Mouse (Mus musculus) stomach, embryonic 15.5 days (tissue): ENCODE measurements around the gene Osbpl10. TPM values are rescaled to one million over a fixed set of nuclear protein-coding genes. Genes with fewer than 3 reads are reported as not detected.
"Not testable (repeated sequence)": the region's sequence is repeated elsewhere in the genome, so short reads cannot be mapped to it uniquely, and the experiment has no call there.

Source experiments
- ATAC-seq: fragments of 200-750 bp; cut with Nextera tagmentation; 2 replicates; pipeline ENCODE4 v1.8.0; 2017; ENCODE audit warnings: low read depth, moderate number of reproducible peaks, moderate TSS enrichment; ENCODE audit not compliant: insufficient read depth, low FRiP score
- H3K27ac ChIP-seq: fragments of 300-500 bp; sonication (generic); 2 replicates; pipeline ENCODE4 v1.5.1; 2015; ENCODE audit warnings: mild to moderate bottlenecking, inconsistent platforms
- H3K27me3 ChIP-seq: fragments of 300-500 bp; sonication (generic); replicated peaks from 2 replicates; pipeline ENCODE4 v1.6.1; 2015; ENCODE audit warnings: inconsistent platforms
- H3K36me3 ChIP-seq: fragments of 300-500 bp; sonication (generic); 2 replicates; pipeline ENCODE4 v1.6.1; 2015; ENCODE audit warnings: inconsistent platforms
- H3K4me1 ChIP-seq: fragments of 300-500 bp; sonication (generic); 2 replicates; pipeline ENCODE4 v1.6.1; 2015; ENCODE audit warnings: inconsistent platforms
- H3K4me2 ChIP-seq: fragments of 300-500 bp; sonication (generic); 2 replicates; pipeline ENCODE4 v1.6.1; 2015; ENCODE audit warnings: mild to moderate bottlenecking, inconsistent platforms
- H3K4me3 ChIP-seq: fragments of 300-500 bp; sonication (generic); replicated peaks from 2 replicates; pipeline ENCODE4 v1.5.1; 2015; ENCODE audit warnings: inconsistent platforms
- H3K9ac ChIP-seq: fragments of 300-500 bp; sonication (generic); 2 replicates; pipeline ENCODE4 v1.6.1; 2015; ENCODE audit warnings: inconsistent platforms
- H3K9me3 ChIP-seq: fragments of 300-500 bp; sonication (generic); 2 replicates; pipeline ENCODE4 v1.6.1; 2016; ENCODE audit warnings: inconsistent platforms
- WGBS: fragments of 180-500 bp; shearing (Covaris S2); methylation state at CpG from one replicate; pipeline ENCODE4 v1.1.7; 2015; 5-methylcytosine and 5-hydroxymethylcytosine counted together
- polyA plus RNA-seq: library from polyadenylated mRNA; unstranded; fragments of >200 nt; fragmentation: Nextera tagmentation; extraction: Ambion mirVana; gene quantifications from 2 replicates; pipeline ENCODE4 v1.2.1, GENCODE M21; 2015

The Osbpl10 gene
- polyA plus RNA-seq, 1 experiment from 2014 or later: 2.0 TPM

DNA sequence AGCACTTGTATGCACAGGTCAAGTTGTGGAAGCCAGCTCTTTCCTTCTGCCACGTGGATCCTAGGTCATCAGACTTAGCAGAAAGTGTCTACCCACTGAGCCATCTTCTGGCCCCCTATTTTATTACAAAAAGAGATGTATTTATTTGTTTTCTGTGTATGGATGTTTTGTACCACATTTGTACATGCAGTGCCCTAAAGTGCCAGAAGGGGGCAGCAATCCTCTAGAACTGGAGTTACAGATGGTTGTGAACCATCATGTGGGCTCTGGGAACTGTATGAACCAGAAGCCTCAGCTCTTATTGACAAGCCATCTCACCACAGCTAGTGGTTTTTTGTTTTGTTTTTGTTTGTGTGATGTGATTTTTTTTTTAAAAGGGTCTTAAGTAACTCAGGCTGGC is 25.5 kb upstream of the Osbpl10 start:
- no peaks in the 10 kb centered on the region for H3K27me3 ChIP-seq
- no peak for ATAC-seq
- H3K27ac ChIP-seq: no peak overlapping the region
- no peaks in the 10 kb centered on the region for H3K36me3 ChIP-seq
- 0 out of 2 replicates have a peak, but pooled peaks cover 5% of the 10 kb centered on the region for H3K4me1 ChIP-seq
- H3K9ac ChIP-seq: no peak overlapping the region
- 45% methylated on average over 1 of the region's 1 CpGs for WGBS
- no peak overlapping the region for H3K4me2 ChIP-seq
- H3K9me3 ChIP-seq: no peaks in the 10 kb centered on the region
- H3K4me3 ChIP-seq: no peak overlapping the region

DNA sequence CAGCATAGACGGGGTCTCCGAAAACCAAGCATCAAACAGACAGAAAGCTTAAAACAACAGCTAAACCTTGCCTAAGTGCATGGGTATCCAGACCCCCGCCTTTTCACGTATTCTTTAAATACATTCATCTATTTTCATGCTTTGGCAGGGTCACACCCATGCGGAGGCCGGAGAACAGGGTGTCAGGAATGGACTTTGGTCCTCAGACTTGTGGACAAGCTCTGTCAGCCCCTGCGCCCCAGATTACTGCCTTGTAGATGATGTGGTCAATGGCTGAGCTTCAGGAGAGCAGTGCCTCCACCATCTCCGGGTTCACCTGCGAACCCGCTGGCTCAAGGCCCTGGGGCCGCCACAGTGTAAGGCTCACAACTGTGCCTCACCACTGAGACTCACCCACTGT is 23.0 kb upstream of the Osbpl10 start:
- H3K9me3 ChIP-seq: no peaks in the 10 kb centered on the region
- H3K9ac ChIP-seq: no peak overlapping the region
- H3K27me3 ChIP-seq: no peaks in the 10 kb centered on the region
- no peaks in the 10 kb centered on the region for H3K36me3 ChIP-seq
- peak; percentile 54; the same call in 1 of the 2 replicates for ATAC-seq
- H3K27ac ChIP-seq: no peak overlapping the region
- no peak overlapping the region for H3K4me3 ChIP-seq
- 82% methylated on average over 11 of the region's 11 CpGs for WGBS
- H3K4me1 ChIP-seq: 0 out of 2 replicates have a peak, but pooled peaks cover 3% of the 10 kb centered on the region
- no peak overlapping the region for H3K4me2 ChIP-seq

GRCm38 (mm10) chr9:114956945-114957344 is 21.4 kb upstream of the Osbpl10 start:
- Histone ChIP-seq H3K27ac (no peak overlapping the region), H3K9ac (no peak overlapping the region), H3K9me3 (no peaks in the 10 kb centered on the region), H3K4me3 (no peak overlapping the region), H3K4me2 (no peak overlapping the region), H3K36me3 (no peaks in the 10 kb centered on the region), H3K4me1 (0 out of 2 replicates have a peak, but pooled peaks cover 4% of the 10 kb centered on the region), H3K27me3 (no peaks in the 10 kb centered on the region)
- no peak for ATAC-seq
- 42% methylated on average over 5 of the region's 5 CpGs for WGBS

DNA sequence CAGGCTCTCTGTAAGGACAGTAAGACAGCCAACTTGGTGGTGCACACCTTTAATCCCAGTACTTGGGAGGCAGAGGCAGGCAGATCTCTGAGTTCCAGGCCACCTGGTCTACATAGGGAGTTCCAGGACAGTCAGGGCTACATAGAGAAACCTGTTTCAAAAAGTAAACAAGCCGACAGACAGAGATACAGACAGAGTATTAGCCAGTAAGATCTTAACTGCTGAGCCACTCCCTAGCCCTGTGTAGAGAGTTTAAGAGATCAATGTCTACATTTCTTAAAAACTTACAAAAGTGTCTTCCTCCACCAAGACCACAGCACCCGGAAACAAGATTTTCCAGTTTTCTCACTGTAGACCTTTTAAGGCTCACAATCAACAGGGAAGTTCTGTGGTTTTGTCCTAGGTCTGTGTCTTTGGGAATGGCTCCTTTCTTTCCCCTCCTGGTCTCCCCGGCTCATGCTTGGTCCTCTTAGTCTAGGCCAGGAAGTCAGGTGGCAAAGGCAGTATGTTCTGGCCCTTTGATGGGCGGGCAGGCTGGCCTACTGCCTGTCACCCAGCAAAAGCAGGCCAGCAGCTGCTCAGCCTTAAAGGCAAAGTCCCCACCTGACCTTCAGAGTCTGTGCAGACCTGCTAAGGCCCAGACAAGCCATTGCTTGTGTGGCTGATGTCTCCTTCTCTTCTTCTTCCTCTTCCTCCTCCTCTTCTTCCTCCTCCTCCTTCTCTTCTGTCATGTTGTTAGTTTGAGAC is 18.2 kb upstream of the Osbpl10 start:
- Histone ChIP-seq H3K4me2 (no peak overlapping the region), H3K4me1 (0 out of 2 replicates have a peak, but pooled peaks cover 2% of the 10 kb centered on the region), H3K27me3 (no peaks in the 10 kb centered on the region), H3K4me3 (no peak overlapping the region), H3K27ac (peak overlapping the region; percentile 69; the same call in 1 of the 2 replicates), H3K9me3 (no peaks in the 10 kb centered on the region), H3K9ac (no peak overlapping the region), H3K36me3 (no peaks in the 10 kb centered on the region)
- ATAC-seq: no peak; the same call in 1 of the 2 replicates
- WGBS: 50% methylated on average over 4 of the region's 4 CpGs

DNA sequence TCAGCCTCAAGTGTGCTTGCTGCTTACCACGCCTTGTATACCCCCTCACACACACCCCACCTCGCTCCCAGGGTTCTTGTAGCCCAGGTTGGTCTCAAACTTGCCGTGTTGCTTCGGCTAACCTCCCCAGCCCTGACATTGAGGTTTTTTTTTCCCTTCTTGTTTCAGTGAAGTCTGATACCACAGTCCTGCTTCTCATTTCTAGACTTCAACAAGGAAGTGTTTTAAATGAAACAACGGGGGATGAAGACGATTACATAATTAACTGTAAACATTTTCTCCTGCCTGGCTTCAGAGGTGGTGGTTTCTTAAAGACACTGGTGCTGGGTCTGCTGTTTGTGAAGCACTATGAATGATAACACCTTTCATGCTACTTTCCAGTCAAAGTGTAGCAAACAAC is 17.5 kb upstream of the Osbpl10 start:
- no peak for ATAC-seq
- no peak overlapping the region for H3K9ac ChIP-seq
- 0 out of 2 replicates have a peak, but pooled peaks cover 2% of the 10 kb centered on the region for H3K4me1 ChIP-seq
- WGBS: 63% methylated on average over 6 of the region's 6 CpGs
- no peak overlapping the region for H3K4me3 ChIP-seq
- H3K36me3 ChIP-seq: no peaks in the 10 kb centered on the region
- no peaks in the 10 kb centered on the region for H3K27me3 ChIP-seq
- no peaks in the 10 kb centered on the region for H3K9me3 ChIP-seq
- H3K4me2 ChIP-seq: no peak overlapping the region
- no peak overlapping the region for H3K27ac ChIP-seq

DNA sequence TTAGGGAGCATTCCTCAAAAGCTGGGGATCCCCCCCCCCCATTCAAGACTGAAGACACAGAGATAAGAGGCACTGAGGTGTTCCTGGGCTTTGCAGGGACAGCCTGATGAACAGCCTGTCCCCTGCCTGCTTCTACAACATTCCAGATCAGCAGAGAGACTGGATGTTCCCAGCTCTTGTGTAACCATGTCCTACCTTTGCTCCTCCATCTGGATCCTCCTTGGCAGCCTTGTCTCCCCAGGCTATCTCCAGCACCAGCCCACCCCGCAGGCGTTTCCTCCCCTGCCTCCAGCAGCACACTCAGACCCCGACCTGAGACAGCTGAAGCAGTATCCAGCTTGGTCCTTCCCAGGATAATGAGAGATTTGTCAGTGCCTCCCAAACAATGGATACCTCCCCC is 14.3 kb upstream of the Osbpl10 start:
- Histone ChIP-seq H3K4me3 (no peak overlapping the region), H3K4me1 (0 out of 2 replicates have a peak, but pooled peaks cover 2% of the 10 kb centered on the region), H3K27me3 (no peaks in the 10 kb centered on the region), H3K27ac (no peak overlapping the region), H3K9me3 (no peaks in the 10 kb centered on the region), H3K9ac (no peak overlapping the region), H3K4me2 (no peak overlapping the region), H3K36me3 (no peaks in the 10 kb centered on the region)
- no peak for ATAC-seq
- 44% methylated on average over 3 of the region's 3 CpGs for WGBS

DNA sequence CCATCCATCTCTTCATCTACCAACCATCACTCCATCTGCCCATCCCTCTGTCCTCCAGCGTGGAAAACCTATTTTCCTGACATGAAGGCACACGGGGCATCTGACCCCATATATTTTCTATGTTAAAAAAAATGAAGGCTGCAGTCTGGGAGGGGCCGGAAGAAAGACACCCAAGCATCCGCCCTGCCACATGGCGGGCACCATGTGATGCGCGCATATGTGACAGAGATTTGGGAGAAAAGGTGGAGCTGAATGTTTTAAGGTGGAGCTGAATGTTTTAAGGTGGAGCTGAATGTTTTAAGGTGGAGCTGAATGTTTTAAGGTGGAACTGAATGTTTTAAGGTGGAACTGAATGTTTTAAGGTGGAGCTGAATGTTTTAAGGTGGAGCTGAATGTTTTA is 12.1 kb upstream of the Osbpl10 start:
- not testable (repeated sequence) for H3K4me2 ChIP-seq, H3K9ac ChIP-seq, H3K4me1 ChIP-seq, H3K36me3 ChIP-seq, H3K9me3 ChIP-seq, ATAC-seq, H3K27me3 ChIP-seq, H3K4me3 ChIP-seq, H3K27ac ChIP-seq
- WGBS: 85% methylated on average over 7 of the region's 7 CpGs

DNA sequence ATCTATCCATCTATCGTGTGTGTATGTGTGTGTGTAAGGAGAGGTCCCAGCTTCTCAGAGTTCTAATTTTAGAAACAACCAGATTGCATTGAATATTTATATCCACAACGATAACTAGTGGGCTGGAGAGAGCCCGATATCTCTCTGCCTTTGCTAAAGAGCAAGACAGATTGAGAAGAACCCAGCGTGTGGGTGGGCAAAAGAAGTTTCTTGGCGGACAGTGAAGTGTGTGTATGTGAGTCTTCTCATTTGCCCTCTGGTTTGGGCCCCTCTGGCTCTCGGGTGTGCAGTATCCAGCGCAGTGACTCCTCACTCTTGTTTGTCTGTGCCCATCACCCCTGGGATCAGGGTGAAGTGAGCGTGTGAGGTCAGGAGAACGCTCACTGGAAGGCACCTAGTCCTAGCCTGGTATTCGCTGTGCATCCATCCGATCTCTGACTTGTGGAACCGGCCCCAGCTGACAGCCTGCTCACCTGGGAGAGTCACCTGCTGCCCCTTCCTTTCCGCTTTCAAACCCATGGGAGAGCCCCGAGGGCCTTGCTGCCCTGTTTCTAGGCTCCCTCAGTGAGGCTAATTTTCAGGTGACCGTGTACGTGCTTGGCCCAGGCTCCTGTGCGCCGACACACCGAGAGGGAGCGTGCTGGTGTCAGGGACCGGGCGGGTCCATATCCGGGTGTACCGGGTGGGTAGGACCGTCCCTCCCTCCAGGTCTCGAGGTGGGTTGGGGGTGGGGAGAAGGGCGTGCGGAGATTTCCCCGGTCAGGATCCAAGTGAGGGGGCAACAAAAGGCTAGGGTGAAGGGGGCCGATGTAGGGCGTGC is 698 bp upstream of the Osbpl10 start:
- whole genome bisulfite sequencing: 6% methylated on average over 30 of the region's 31 CpGs
- peak overlapping the region; percentile 82 for H3K27ac ChIP-seq
- peak; percentile 48 for ATAC-seq

GRCm38 (mm10) chr9:114979969-114980368 is 1.6 kb downstream of the Osbpl10 start:
- no peaks in the 10 kb centered on the region for H3K9me3 ChIP-seq
- no peak overlapping the region; the same call in 1 of the 2 replicates for H3K4me2 ChIP-seq
- H3K27ac ChIP-seq: no peak overlapping the region
- H3K27me3 ChIP-seq: no peaks in the 10 kb centered on the region
- H3K9ac ChIP-seq: no peak overlapping the region
- ATAC-seq: no peak
- no peak overlapping the region for H3K4me3 ChIP-seq
- WGBS: 56% methylated on average over 6 of the region's 6 CpGs
- peaks cover 7% of the 10 kb centered on the region for H3K4me1 ChIP-seq
- no peaks in the 10 kb centered on the region for H3K36me3 ChIP-seq

More for the DNA sequence above, 698 bp upstream of the Osbpl10 start:
- H3K4me3 ChIP-seq: peak overlapping the region; percentile 75
- H3K27me3 ChIP-seq: no peaks in the 10 kb centered on the region
- peaks cover 7% of the 10 kb centered on the region for H3K4me1 ChIP-seq
- no peaks in the 10 kb centered on the region for H3K36me3 ChIP-seq
- H3K9me3 ChIP-seq: no peaks in the 10 kb centered on the region
- peak overlapping the region; percentile 74 for H3K9ac ChIP-seq
- peak overlapping the region; percentile 91 for H3K4me2 ChIP-seq

- Histone ChIP-seq H3K36me3 (no peaks in the 10 kb centered on the region), H3K4me3 (no peak within 1 kb of the TSS), H3K27me3 (no peaks in the 10 kb centered on the region), H3K9ac (no peak within 1 kb of the TSS), H3K4me1 (peaks cover 3% of the 10 kb centered on the region), H3K4me2 (no peak within 1 kb of the TSS), H3K9me3 (no peaks in the 10 kb centered on the region), H3K27ac (no peak within 1 kb of the TSS)
- no peak for ATAC-seq
- 92% methylated on average over 16 of the region's 16 CpGs for WGBS
Observed at GRCm38 (mm10) chr9:114982689-114983360, 4.5 kb downstream of the Osbpl10 start, which contains the start of gene Rps27rt. TSS of gene Rps27rt (minus strand) at chr9:114982739.

GRCm38 (mm10) chr9:114985741-114986140 is 7.4 kb downstream of the Osbpl10 start:
- Histone ChIP-seq H3K9ac (no peak overlapping the region), H3K4me1 (no peaks in the 10 kb centered on the region), H3K27ac (no peak overlapping the region), H3K4me3 (no peak overlapping the region), H3K36me3 (no peaks in the 10 kb centered on the region), H3K27me3 (no peaks in the 10 kb centered on the region), H3K4me2 (no peak overlapping the region), H3K9me3 (no peaks in the 10 kb centered on the region)
- no peak for ATAC-seq
- 92% methylated on average over 5 of the region's 5 CpGs for WGBS
